Mouse (Mus musculus) thymus, postnatal 10 days (tissue): ENCODE data around the gene Myo19.
"Not testable (repeated sequence)": the region's sequence is repeated elsewhere in the genome, so short reads cannot be mapped to it uniquely, and the experiment has no call there.

Experiments used
- DNase-seq, 2 experiments: peaks; one replicate each; pipeline ENCODE4 v3.0.0; 2021; ENCODE audit warnings: low spot score in 2 of 2

The Myo19 gene

DNA sequence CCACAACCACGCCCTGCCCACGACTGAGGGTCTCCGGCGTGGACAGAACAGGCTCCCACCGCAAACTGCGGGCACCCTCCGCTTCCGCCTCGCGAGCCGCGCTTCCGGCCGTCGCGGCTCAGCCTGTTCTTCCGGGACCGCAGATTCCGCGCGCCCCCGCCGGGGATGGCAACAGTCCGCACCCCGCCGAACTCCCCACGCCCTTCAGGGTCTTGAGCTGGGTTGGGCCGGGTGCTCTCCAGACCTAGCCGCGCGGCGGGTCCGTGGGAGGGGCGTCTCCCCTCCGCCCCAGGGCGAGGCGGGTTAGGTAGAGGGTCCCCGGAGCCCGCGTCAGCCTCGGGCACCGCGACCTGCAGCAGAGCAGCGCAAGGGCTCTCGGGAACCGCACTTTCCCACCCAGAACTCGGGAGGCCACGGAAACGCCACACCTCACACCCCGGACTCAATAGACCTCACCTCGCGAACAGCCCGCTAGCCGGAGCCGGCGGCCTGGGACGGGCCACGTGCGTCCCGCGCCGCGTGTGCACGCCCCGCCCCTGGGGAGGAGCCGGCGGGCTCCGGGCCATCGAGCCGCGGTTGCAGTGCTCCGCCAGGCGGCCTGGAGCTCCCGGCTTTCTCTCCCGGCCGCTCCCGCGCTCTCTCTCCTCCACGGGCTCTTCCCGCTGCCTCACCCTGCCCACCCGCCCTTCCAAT lies at the start of gene Myo19, which contains the start of gene Pigw:
Myo19 (plus strand) TSS at position 377 of the 693 bp plus-strand sequence.
Pigw (minus strand) TSS at position 514 of the 693 bp plus-strand sequence.
- peak; percentile 62 to 68 for DNase-seq

DNA sequence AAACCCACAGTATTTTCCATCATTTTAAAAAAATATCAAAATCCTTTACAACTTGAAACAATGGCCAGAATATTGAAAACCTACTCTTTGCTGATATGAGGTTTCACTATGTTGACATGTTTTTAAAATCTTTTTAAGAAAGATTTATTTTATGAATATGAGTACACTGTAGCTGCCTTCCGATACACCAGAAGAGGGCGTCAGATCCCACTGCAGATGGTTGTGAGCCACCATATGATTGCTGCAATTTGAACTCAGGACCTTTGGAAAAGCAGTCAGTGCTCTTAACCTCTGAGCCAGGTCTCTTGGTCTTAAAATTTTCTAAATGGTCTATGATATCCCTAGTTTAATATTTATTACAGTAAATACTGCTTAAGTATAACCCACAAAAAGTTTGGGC lies 40.6 kb upstream of the Myo19 start:
- DNase-seq = no peak

DNA sequence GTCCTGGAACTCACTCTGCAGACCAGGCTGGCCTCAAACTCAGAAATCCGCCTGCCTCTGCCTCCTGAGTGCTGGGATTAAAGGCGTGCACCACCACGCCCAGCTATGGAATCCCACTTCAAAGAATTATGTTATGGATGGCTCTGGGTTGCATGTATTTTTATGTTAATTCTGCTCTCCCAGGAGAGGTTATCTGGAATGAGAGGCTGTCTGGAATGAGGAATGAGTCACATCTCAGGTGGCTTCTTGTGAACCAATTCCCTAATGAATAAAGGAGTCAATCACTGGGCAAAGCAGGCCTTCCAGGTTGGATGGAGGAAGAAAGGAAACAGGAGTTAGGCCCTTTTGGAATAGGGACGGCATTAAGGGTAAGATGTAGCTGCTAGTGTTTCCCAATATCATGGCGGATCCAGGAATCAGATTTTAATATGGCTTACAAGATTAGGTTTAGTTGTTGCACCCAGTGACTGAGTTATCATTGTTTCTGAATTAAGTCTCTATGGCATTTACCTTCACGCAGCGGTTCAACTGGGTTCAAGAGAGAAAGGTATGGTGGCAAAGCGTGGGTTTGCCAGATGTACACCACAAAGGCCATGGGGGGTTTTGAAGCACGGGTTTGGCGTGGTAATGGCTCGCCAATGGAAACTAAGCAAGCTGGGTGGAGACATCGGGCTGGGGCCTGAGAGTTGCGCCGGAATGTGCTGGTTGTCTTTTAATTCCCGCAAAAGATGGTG lies 33.0 kb upstream of the Myo19 start:
- no peak for DNase-seq

DNA sequence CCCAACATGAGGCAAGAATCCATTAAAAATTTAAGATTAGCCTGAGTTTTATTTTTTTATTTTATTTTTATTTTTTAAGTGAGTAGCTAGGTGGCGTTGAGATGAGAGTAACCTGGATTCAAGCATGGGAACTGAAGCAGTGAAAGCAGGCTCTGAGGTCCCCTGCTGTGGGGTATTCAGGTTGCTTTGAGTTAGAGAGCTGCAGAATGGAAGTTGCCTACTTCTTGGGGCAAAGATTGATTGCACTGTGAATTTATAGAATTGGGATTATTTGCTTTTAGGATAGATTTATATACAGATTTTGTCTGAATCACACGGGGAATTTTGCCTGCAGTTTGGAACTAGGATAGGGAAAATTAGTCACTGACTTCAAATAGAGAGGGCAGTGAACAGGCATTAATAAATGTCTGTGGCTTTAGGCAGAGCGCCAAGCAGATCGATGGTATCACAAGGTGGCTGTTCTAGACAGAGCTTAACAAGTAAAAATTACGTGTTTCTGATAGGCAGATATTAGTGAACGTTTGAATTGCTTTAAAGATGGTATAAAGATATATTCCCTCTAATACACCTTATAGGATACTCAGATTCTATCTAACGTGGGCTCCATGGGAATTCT lies 32.4 kb upstream of the Myo19 start:
- no peak for DNase-seq

DNA sequence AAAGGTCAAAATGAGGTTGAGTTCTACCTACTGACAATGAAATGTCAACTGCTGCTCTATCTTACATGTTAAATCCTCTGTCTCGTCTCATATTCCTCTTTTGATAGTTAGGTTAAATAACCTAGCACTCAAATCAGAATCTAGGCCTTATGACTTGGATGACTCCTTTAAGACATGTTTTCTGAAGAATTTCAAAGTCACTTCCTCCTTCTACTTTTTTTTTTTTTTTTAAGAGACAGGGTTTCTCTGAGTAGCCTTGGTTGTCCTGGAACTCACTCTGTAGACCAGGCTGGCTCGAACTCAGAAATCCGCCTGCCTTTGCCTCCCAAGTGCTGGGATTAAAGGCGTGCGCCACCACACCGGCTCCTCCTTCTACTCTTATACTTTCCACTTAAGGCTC lies 24.7 kb upstream of the Myo19 start:
- DNase-seq = no peak

DNA sequence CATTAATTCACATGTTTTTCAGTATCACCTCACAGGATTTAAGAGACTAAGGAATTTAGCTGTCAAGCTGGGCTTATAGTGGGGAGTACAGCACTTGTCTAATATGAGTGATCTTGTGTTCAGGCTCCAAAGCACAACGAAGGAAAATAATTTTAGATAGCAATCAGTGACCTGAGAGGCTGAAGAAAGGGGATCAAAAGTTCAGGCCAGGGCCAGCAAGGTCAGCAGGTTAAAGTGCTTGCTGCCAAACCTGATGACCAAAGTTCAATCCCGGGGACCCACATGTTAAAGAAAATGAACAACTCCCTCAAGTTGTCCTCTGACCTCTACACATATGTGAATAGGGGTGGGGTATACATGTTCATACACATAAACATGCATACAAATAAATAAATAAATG lies 14.7 kb upstream of the Myo19 start:
- no peak for DNase-seq

DNA sequence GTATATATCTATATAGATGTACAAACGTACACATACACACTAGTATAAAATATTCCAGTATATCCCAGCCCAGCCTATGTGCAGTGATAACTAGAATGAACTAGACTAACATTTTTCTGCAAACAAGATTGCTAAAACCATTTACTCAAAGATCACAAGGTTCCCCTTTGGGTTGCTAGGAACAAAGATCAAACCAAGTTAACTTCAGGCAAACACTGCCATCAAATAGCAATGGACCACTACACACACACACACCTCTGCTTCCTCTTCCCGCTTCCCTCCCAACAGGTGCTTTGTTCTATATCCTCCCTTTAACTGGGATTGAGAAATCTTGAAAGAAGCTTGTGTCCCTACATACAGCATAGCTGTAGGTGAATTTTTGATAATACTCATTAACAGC lies 12.4 kb upstream of the Myo19 start:
- no peak for DNase-seq

DNA sequence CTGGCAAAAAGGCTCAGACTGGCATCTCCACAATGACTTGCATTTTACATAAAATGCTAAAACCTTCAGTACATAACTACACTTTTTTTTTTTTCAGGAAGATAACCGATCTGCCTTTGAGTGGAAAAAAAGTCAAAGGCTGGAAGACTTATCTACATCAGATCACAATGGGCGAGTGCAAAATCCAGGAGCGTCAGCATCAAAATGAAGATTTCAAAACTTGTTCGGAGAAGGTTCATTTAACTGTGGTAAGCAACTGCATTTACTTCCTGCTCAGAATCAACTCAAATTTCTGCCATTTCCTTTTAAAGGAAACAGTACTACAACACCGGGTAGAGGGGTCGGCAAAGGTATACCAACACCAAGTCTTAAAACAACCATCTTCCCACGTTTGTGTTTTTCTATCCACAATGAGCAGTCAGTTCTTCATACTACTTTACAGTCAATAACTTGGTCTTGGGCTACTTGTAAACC lies 11.1 kb upstream of the Myo19 start:
- peak in 1 of 2 experiments; percentile 9 for DNase-seq

DNA sequence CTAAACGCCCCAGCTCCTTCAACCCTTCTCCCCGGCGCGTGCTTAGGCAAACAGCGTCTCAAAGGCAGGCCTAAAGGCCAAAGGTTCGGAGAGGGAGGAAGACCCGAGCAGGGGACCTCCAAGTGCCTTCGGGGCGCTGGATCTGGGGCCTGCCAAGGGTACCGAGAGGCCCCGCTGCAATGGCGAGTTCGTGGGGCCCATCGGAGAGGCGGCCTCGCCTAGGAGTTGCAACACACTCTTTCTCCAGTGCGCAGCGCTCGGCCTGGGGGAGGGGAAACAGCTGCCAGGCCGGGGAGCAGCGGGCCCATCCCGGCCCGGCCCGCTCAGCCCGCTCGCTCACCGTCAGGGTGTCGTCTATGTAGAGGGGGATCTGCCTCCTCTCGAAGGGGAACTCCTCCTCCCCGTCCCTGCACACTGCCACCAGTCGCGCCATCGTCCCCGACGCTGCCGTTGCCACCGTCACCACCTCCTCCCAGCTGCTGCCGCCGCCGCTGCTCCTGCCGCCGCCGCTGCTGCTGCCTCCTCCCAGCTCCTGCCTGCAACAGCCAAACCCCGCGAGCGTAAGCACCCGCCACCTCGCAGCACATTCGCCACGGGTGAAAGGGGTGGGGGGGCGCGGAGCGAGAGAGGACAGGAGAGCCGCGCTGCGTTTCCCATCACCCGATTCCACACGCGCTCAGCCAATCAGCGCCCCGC lies 10.3 kb upstream of the Myo19 start:
- DNase-seq = peak; percentile 93 to 97

DNA sequence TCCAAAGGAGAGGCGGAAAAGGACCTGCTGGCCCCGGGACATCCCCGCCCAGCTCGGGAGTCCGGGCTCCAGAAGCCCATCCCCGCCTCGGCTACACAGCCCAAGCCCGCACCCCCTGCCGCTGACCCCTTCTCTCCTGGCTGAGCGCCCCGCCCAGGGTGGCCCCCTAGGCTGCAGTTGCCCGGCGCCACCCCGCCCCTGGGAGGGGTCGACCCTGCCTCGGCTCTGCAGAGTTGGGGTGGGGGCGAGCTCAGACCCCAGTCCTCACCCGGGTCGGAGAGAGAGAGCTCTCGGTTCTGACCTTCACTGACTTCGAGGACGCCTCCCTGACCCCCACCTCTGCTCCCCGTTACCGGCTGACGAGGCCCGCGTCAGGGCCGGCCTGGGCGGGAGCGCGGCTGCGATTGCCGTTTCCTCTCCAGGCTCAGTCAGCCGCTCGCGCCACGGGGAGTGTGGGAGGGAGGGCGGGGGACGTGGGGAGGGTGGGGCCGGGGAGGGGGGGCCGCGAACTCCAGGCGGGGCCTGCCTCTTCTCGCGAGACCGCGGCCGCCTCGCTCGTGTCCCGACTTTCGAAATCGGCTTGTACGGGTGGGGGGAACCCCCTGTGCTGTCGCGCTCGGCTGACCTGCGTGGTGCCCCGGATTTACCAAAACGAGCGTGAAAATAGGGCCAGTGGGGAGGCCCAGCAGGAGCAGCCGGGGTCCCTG lies 9.5 kb upstream of the Myo19 start, which contains the start of gene Ggnbp2:
Ggnbp2 (minus strand) TSS at position 481 of the 707 bp plus-strand sequence.
- peak; percentile 93 to 94 for DNase-seq

DNA sequence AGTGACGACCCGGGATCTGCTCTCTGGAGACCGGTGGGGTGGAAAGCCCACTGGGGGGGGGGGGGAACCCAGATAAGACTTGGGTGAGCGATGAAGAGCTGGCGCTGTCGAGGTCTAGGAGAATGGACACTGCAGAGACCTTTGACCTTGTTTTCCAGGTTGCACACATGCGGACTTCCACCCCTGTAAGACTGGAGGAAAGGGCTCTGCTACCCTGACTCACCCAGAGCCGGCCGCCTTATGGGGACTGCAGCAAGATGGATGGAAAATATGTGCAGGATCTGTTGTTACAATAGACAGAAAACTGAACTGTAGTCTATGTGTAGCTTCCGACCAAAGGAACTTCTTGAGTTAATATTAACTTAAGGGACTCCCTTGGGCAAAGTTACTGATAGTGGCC lies 8.9 kb upstream of the Myo19 start:
- DNase-seq = peak in 1 of 2 experiments; percentile 36

DNA sequence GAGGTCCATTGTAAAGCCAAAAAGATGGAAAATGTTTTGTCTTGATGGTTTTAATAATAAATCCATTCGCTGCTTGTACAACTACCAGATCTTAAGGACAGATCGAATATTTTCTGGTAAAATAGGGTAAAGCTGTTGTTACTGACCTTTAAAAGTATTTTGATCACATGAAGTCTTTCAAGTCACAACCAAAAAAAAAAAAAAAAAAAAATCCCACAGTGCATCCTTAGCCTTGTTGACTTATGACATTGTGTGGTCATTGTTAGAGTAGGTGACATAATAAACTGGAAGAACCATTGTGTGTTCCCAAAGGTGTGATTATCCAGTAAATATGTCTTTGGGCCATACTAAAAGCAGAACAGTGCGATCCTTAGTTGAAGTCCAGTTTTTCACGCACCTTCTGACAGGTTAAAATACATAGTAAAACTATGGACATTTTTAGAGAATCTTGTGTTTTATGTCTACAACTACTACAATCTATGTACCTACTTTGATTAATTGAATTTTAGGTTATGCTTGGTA lies 8.3 kb upstream of the Myo19 start:
- no peak for DNase-seq

DNA sequence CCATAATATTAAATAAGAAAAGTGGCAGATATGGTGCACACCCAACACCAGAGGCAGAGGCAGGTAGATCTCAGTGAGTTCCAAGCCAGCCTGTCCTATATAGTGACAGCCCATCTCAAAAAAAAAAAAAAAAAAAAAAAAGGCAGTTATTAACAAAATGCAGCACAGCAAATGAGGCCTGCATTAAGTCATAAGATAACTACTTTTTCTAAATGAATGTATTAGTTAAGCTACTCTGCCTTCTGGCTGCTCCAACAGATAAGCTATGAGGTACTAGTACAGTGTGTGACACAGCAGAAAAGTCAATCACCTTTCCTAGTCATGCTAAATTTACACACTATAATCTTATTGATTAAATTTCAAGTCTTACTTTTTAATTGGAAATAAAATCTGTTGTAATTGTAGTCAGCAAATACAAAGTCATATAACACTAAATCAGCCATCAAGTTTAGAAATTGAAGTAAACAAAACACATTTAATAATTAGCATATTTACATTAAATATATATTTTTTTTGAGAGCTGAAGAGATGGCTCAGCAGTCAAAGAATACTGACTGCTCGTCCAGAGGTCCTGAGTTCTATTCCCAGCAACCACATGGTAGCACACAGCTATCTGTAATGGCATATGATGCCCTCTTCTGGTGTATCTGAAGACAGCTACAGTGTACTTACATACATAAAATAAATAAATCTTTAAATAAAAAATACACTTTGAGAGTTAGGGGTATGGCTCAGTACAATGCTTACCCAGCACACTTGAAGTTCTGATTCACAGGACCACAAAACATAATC lies 6.7 kb upstream of the Myo19 start:
- no peak for DNase-seq

DNA sequence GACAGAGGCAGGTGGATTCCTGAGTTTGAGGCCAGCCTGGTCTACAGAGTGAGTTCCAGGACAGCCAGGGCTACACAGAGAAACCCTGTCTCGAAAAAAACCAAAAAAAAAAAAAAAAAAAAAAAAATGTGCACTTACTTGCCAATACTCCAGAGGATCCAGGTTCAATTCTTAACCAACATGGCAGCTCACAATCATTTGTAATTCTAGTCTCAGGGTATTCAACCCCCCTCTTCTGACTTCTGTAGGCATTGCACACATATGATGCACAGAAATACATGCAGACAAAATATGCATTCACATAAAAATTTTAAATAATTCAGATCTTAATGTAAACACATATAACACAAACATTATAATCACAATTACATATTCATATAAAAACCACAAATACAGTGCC lies 3.9 kb upstream of the Myo19 start:
- DNase-seq = not testable (repeated sequence)

DNA sequence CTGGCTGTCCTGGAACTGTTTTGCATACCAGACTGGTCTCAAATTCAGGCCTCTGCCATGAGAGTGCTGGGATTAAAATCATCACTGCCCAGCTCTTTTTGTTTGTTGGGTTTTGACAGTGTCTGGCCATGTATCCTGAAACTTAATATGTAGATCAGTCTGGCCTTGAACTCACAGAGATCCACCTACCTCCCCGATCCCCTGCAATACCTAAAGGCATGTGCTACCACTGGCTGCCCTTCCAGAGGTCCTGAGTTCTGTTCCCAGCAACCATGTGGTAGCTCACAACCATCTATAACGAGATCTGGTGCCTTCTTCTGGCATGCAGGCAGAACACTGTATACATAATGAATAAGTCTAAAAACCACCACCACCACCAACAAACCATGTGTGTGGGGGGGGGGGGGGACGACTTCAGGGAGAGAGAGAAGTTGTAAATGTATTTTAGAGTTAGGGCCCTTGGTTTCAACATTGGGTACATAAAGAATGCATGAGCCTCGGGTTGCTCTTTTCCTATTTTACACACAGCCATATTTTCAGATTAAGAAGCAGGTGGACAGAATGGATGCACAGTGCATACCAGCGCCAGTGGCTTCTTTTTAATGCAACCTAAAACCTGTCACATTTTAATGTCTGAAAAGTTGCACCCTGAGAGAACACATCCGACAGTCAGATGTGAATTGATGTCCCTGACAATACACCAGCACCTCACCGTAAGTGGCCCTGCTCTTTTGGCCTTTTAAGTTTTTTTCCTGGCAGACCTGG lies 759 bp upstream of the Myo19 start:
- DNase-seq = no peak

DNA sequence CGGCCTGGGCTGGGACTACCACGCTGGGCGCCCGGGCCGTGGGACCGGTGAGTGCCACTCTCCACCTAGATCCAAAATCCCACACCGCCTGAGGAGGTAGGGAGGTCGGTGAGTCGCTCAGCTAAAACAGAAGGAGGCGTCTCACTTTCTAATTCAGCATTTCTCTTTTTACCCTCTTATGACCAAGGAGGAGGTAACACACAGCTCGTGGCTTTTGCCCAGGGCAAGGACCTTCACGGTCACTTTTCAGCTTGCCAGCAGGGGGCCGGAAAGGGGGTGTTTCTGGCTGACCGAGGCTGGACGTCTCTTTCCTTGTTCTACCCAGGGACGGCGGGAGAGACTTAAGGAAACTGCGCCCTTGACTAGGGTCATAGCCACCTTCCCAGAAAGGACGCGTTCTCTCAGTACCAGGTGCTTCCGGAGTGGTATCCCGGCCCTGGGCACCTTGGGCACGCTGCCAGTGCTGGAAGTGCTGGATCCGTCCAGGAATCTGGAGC lies 565 bp downstream of the Myo19 start:
- DNase-seq = peak in 1 of 2 experiments; percentile 14

DNA sequence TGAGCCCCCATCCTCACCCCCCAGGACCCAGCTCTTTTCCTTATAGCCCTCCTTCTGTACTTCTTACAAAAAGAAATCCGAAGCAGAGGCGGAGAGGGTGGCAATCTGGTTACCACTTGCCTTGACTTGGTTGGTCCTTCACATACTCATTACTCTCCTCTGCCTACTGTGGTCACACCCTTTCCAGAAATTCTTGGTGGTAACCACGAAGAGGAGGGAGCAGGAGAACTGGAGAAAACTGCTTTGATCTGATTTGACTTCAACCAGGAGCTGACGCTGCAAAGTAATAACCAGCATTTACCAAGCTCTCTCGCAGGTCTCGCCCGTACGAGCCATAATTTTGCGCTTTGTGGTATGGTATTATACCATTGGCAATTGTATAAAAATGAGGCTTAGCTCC lies 1.0 kb downstream of the Myo19 start:
- DNase-seq = no peak

DNA sequence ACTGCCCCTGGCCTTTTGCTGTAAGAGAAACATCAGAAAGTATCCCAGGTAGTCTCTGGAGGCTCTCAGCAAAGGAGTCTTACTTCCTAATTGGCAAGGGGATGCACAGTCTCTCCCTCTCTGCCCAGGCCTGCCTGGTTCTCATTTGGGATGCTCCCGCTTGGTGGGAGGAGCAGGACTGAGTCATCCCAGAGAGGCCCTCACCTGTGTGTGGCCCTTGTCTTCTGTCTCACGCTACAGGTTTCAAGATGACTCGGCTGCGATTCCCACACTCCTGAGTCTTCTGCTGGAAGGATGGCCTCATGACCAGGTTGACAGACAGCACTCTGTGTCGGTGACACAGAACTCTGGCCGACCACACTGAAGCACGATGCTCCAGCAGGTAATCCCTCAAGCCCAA lies 2.4 kb downstream of the Myo19 start:
- DNase-seq = no peak

DNA sequence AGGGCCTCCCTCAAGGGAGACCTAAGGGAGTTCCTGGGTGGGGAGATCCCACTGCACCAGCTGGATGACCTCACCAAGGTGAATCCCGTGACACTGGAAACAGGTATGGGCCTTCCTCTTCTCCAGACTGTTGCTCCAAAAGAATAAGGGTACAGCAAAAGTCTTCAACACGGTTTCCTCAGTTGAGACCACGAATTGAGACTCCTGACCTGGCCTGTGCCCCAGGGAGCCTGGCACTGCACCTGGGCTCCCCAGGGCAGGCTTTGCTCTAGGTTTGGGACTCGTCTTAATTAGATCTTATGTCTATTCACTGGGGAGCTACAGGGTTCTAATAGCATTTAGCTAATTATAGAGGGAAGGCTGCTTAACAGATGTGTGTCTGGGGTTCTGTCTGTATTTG lies 5.3 kb downstream of the Myo19 start:
- no peak for DNase-seq
